Mouse (Mus musculus): Measurements from ENCODE around the gene Tut1.

Tut1 gene

GRCm38 (mm10) chr19:8982303-8983149, 28.9 kb downstream of the Tut1 start:
- no peak for DNase-seq (ENCODE audit: extremely low spot score, low read depth, low spot score)

GRCm38 (mm10) chr19:8983150-8983650, 29.6 kb downstream of the Tut1 start:
- DNase-seq (ENCODE audit: extremely low spot score, low read depth, low spot score) = no peak

GRCm38 (mm10) chr19:8984255-8984868, 30.7 kb downstream of the Tut1 start:
- DNase-seq (ENCODE audit: extremely low spot score, low read depth, low spot score) = no peak

GRCm38 (mm10) chr19:8985891-8986290, 32.2 kb downstream of the Tut1 start:
- DNase-seq (ENCODE audit: extremely low spot score, low read depth, low spot score) = no peak

GRCm38 (mm10) chr19:8987816-8988215, 34.2 kb downstream of the Tut1 start:
- DNase-seq (ENCODE audit: extremely low spot score, low read depth, low spot score) = no peak

- no peak for DNase-seq (ENCODE audit: extremely low spot score, low read depth, low spot score)
Measured at GRCm38 (mm10) chr19:8988346-8989065, 34.9 kb downstream of the Tut1 start.

- DNase-seq (ENCODE audit: extremely low spot score, low read depth, low spot score) = no peak
Measured at GRCm38 (mm10) chr19:8989066-8989566, 35.5 kb downstream of the Tut1 start, which contains the start of gene Ahnak. TSS of gene Ahnak (plus strand) at chr19:8989284.

GRCm38 (mm10) chr19:8989567-8990431, 36.2 kb downstream of the Tut1 start:
- DNase-seq (ENCODE audit: extremely low spot score, low read depth, low spot score) = no peak

GRCm38 (mm10) chr19:8990432-8991102, 36.9 kb downstream of the Tut1 start:
- no peak for DNase-seq (ENCODE audit: extremely low spot score, low read depth, low spot score)

GRCm38 (mm10) chr19:8991245-8991870, 37.7 kb downstream of the Tut1 start:
- DNase-seq (ENCODE audit: extremely low spot score, low read depth, low spot score) = no peak

- DNase-seq (ENCODE audit: extremely low spot score, low read depth, low spot score) = no peak
Measured at GRCm38 (mm10) chr19:8991871-8992735, 38.5 kb downstream of the Tut1 start.

GRCm38 (mm10) chr19:8992769-8993624, 39.4 kb downstream of the Tut1 start:
- no peak for DNase-seq (ENCODE audit: extremely low spot score, low read depth, low spot score)

- DNase-seq (ENCODE audit: extremely low spot score, low read depth, low spot score) = no peak
Measured at GRCm38 (mm10) chr19:8993625-8993912, 39.9 kb downstream of the Tut1 start.

- DNase-seq (ENCODE audit: extremely low spot score, low read depth, low spot score) = no peak
Measured at GRCm38 (mm10) chr19:8994813-8995607, 41.4 kb downstream of the Tut1 start.

- DNase-seq (ENCODE audit: extremely low spot score, low read depth, low spot score) = no peak
Measured at GRCm38 (mm10) chr19:8996601-8997000, 43.0 kb downstream of the Tut1 start.

- DNase-seq (ENCODE audit: extremely low spot score, low read depth, low spot score) = no peak
Measured at GRCm38 (mm10) chr19:8997546-8997945, 43.9 kb downstream of the Tut1 start.

GRCm38 (mm10) chr19:8998546-8998945, 44.9 kb downstream of the Tut1 start:
- DNase-seq (ENCODE audit: extremely low spot score, low read depth, low spot score) = no peak
